Mouse (Mus musculus) thymus, postnatal 36 days (tissue): ENCODE measurements around the gene Zfp775.

Source experiments
- DNase-seq, 2 experiments: peaks; one replicate each; pipeline ENCODE4 v3.0.0; 2022; ENCODE audit warnings: mixed read lengths in 2 of 2

The Zfp775 gene

GRCm38 (mm10) chr6:48601271-48602079 is at the start of gene Zfp775:
Zfp775 (plus strand) TSS chr6:48602063.
- DNase-seq, result peak; percentile 91 to 93

GRCm38 (mm10) chr6:48552918-48553317 is 48.9 kb upstream of the Zfp775 start:
- peak; percentile 56 to 58 for DNase-seq

GRCm38 (mm10) chr6:48553819-48554218 is 48.0 kb upstream of the Zfp775 start:
- DNase-seq, result no peak

- peak; percentile 87 to 90 for DNase-seq
Measured at GRCm38 (mm10) chr6:48554280-48555103, 47.4 kb upstream of the Zfp775 start, which contains the start of gene Lrrc61. Lrrc61 (plus strand) TSS chr6:48554796.

GRCm38 (mm10) chr6:48555104-48555890 is 46.6 kb upstream of the Zfp775 start:
- peak in 1 of 2 experiments; percentile 26 for DNase-seq

- DNase-seq, result no peak
Measured at GRCm38 (mm10) chr6:48555956-48556355, 45.9 kb upstream of the Zfp775 start.

GRCm38 (mm10) chr6:48565693-48566310 is 36.1 kb upstream of the Zfp775 start:
- no peak for DNase-seq

- no peak for DNase-seq
Measured at GRCm38 (mm10) chr6:48566312-48566711, 35.6 kb upstream of the Zfp775 start.

GRCm38 (mm10) chr6:48568036-48568984 is 33.6 kb upstream of the Zfp775 start:
- DNase-seq, result no peak

- no peak for DNase-seq
Measured at GRCm38 (mm10) chr6:48569065-48569807, 32.6 kb upstream of the Zfp775 start.

- no peak for DNase-seq
Measured at GRCm38 (mm10) chr6:48572014-48572413, 29.8 kb upstream of the Zfp775 start.

- no peak for DNase-seq
Measured at GRCm38 (mm10) chr6:48572572-48573061, 29.2 kb upstream of the Zfp775 start, which contains the start of gene Rarres2. Rarres2 (minus strand) TSS chr6:48572789.

GRCm38 (mm10) chr6:48573280-48573679 is 28.6 kb upstream of the Zfp775 start:
- DNase-seq, result no peak

GRCm38 (mm10) chr6:48573981-48574380 is 27.9 kb upstream of the Zfp775 start:
- DNase-seq, result no peak

GRCm38 (mm10) chr6:48578736-48579135 is 23.1 kb upstream of the Zfp775 start:
- no peak for DNase-seq

- DNase-seq, result no peak
Measured at GRCm38 (mm10) chr6:48579215-48579648, 22.6 kb upstream of the Zfp775 start.

GRCm38 (mm10) chr6:48581257-48581656 is 20.6 kb upstream of the Zfp775 start:
- no peak for DNase-seq

GRCm38 (mm10) chr6:48582037-48582436 is 19.8 kb upstream of the Zfp775 start:
- no peak for DNase-seq

- no peak for DNase-seq
Measured at GRCm38 (mm10) chr6:48589194-48589750, 12.6 kb upstream of the Zfp775 start, which contains the start of gene Gm45021. Gm45021 (plus strand) TSS chr6:48589610.
